Comparison of ENCODE assay signal across 7 mouse cellular contexts in genomic region chr15:82146770-82147610, GRCm38 (mm10). TPM values are rescaled to one million over a fixed set of nuclear protein-coding genes. Genes with fewer than 3 reads are reported as not detected.
DNase-seq lines count a peak whose midpoint lies in the region; ATAC-seq lines count a peak whose summit lies in the region.

Gene Srebf2, plus strand, starts transcription at chr15:82147181.

- H3K27me3 ChIP-seq in intestine, embryonic 16.5 days (replicated peaks; ENCODE audit: control insufficient read depth, insufficient read depth, low read length), result no peaks in the 10 kb centered on the region
- no peaks in the 10 kb centered on the region for H3K27me3 ChIP-seq in midbrain, embryonic 11.5 days (ENCODE audit: control insufficient read depth, insufficient read depth, low read length)

- H3K27ac ChIP-seq in intestine, embryonic 16.5 days (ENCODE audit: low read length), result peak within 1 kb of the TSS; percentile 95
- peak within 1 kb of the TSS; percentile 95 for H3K27ac ChIP-seq in midbrain, embryonic 11.5 days (ENCODE audit: low read depth, low read length)

- H3K36me3 ChIP-seq in intestine, embryonic 16.5 days (ENCODE audit: control insufficient read depth, insufficient read depth, low read length), result no peaks in the 10 kb centered on the region
- H3K36me3 ChIP-seq in midbrain, embryonic 11.5 days (ENCODE audit: control insufficient read depth, insufficient read depth, low read length), result peaks cover 2% of the 10 kb centered on the region; the same call in 1 of the 2 replicates

- peak; percentile 98 for ATAC-seq in intestine, embryonic 16.5 days
- peak; percentile 97 for ATAC-seq in midbrain, embryonic 11.5 days (ENCODE audit: low FRiP score)

- H3K4me3 ChIP-seq in intestine, embryonic 16.5 days (ENCODE audit: low read length), result peak within 1 kb of the TSS; percentile 92
- H3K4me3 ChIP-seq in midbrain, embryonic 11.5 days (ENCODE audit: low read depth, low read length), result peak within 1 kb of the TSS; percentile 89

- peak; percentile 99 for DNase-seq in adrenal gland, adult 8-10 months
- peak; percentile 99 for DNase-seq in embryo, embryonic 9.5 days (ENCODE audit: extremely low spot score)
- DNase-seq in gastrocnemius, postnatal 4 days (ENCODE audit: low spot score in 2 of 2), result peak; percentile 96 to 99
- DNase-seq in left cerebral cortex, postnatal 36 days (ENCODE audit: low spot score in 2 of 2), result peak; percentile 98 to 99
- DNase-seq in midbrain, embryonic 11.5 days (ENCODE audit: low spot score, missing footprints), result peak; percentile 99
- peak; percentile 99 for DNase-seq in skeletal muscle tissue, adult 2 months (ENCODE audit: low read depth, low spot score)

- under 1% methylated on average over 77 of the region's 79 CpGs for WGBS in intestine, embryonic 16.5 days
- WGBS in midbrain, embryonic 11.5 days, result under 1% methylated on average over 76 of the region's 79 CpGs

- intact Hi-C loops in left cerebral cortex, postnatal 36 days (cut with DNase I), result no loop called here

- peak within 1 kb of the TSS; percentile 93 for H3K9ac ChIP-seq in intestine, embryonic 16.5 days (ENCODE audit: low read depth, low read length)
- H3K9ac ChIP-seq in midbrain, embryonic 11.5 days (ENCODE audit: low read length), result peak within 1 kb of the TSS; percentile 93

- peaks cover 39% of the 10 kb centered on the region for H3K4me1 ChIP-seq in intestine, embryonic 16.5 days (ENCODE audit: control insufficient read depth, insufficient read depth, low read length)
- peaks cover 32% of the 10 kb centered on the region for H3K4me1 ChIP-seq in midbrain, embryonic 11.5 days (ENCODE audit: control insufficient read depth, insufficient read depth, low read length)

- peak within 1 kb of the TSS; percentile 75 for H3K4me2 ChIP-seq in intestine, embryonic 16.5 days (ENCODE audit: low read depth, low read length)
- H3K4me2 ChIP-seq in midbrain, embryonic 11.5 days, result peak within 1 kb of the TSS; percentile 61

- no peaks in the 10 kb centered on the region for H3K9me3 ChIP-seq in intestine, embryonic 16.5 days (ENCODE audit: control insufficient read depth, low read length)
- H3K9me3 ChIP-seq in midbrain, embryonic 11.5 days (ENCODE audit: control insufficient read depth, low read length), result no peaks in the 10 kb centered on the region

RNA-seq across cellular contexts. Expression of gene Srebf2, which starts in this region (rescaled TPM):
- 100 to 1,000 TPM in 2 of 4 experiments, 10 to 100 TPM in 2; 83.2 to 144 (median 107) TPM for total RNA-seq in adrenal gland, adult 8-10 months (2022)
- total RNA-seq in gastrocnemius, postnatal 4 days (2021), result 10 to 100 TPM; 77.9 to 96.4 TPM
- 138 and 141 TPM in 2 replicates for polyA plus RNA-seq in intestine, embryonic 16.5 days (2015; fragmentation: Nextera tagmentation; extraction: Ambion mirVana)
- total RNA-seq in left cerebral cortex, postnatal 36 days (2021), result 100 to 1,000 TPM; 183 to 198 TPM
- polyA plus RNA-seq in midbrain, embryonic 11.5 days (2014; fragmentation: Nextera tagmentation; extraction: Ambion mirVana), result 148 and 170 TPM in 2 replicates

Comparison
In these comparisons a context has a peak if more than half of its experiments do, and no peak if none do; other contexts are left out.
1. Peak in every context shown above with its lines: DNase-seq, ATAC-seq, H3K4me3 ChIP-seq and H3K27ac ChIP-seq.